Mouse (Mus musculus): Measurements from ENCODE around the gene Anxa3.

DNA sequence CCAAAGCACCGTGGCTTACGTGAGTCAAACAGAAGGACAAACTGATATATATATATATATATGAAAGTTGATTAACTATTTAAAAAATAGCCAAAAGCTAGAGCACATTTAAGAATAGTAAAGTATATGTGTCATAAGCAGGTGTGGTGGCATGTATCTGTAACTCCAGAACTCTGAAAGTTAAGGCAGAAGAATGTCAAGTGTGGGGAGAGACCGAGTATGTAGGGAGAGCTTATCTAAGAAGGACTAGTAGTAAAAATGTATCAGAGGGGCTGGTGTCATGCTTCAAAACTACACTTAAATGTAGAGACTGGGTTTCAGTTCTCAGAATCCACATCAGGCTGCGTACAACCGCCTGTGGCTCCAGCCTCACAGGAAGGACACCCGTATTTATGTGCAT is 4.3 kb downstream of the Anxa3 start:
- no peak for TF ChIP-seq CTCF (IDR thresholded peaks at IDR 0.05; ENCODE audit: insufficient read depth, low read depth, low read length)
- no peak for TF ChIP-seq POLR2A (IDR thresholded peaks at IDR 0.05; ENCODE audit: insufficient read depth, low read depth, low read length)

Data from olfactory bulb, adult 2 months (tissue).